Mouse (Mus musculus): ENCODE data around the gene Phf2.

- TF ChIP-seq POLR2A (IDR thresholded peaks at IDR 0.05; ENCODE audit: low read depth, low read length) = no peak
- no peak for TF ChIP-seq CTCF (IDR thresholded peaks at IDR 0.05; ENCODE audit: borderline replicate concordance, insufficient read depth, low read length)
Measured at GRCm38 (mm10) chr13:48850326-48850725, 20.6 kb downstream of the Phf2 start.

Measured in embryonic fibroblast, embryonic 13.5 days (primary cell).